Comparison of ENCODE assay signal across 8 mouse cellular contexts in genomic region chr12:87265444-87265843, GRCm38 (mm10). TPM values are rescaled to one million over a fixed set of nuclear protein-coding genes. Genes with fewer than 3 reads are reported as not detected.
DNase-seq lines count a peak whose midpoint lies in the region; ATAC-seq and TF ChIP-seq lines count a peak whose summit lies in the region.

No protein-coding gene starts in this region.

- H3K27ac ChIP-seq in heart, postnatal 0 days (ENCODE audit: low read depth): peak overlapping the region; percentile 89
- peak overlapping the region; percentile 34; the same call in 1 of the 2 replicates for H3K27ac ChIP-seq in hindbrain, embryonic 11.5 days (ENCODE audit: low read depth, low read length)
- H3K27ac ChIP-seq in midbrain, embryonic 11.5 days (ENCODE audit: low read depth, low read length): peak overlapping the region; percentile 69; the same call in 1 of the 2 replicates

- H3K9ac ChIP-seq in heart, postnatal 0 days (replicated peaks; ENCODE audit: low read depth, low read length): peak overlapping the region; percentile 78
- peak overlapping the region; percentile 90 for H3K9ac ChIP-seq in hindbrain, embryonic 11.5 days (ENCODE audit: low read depth, low read length)
- peak overlapping the region; percentile 92 for H3K9ac ChIP-seq in midbrain, embryonic 11.5 days (ENCODE audit: low read length)

- peaks cover 12% of the 10 kb centered on the region for H3K4me1 ChIP-seq in heart, postnatal 0 days (ENCODE audit: control insufficient read depth, insufficient read depth)
- H3K4me1 ChIP-seq in hindbrain, embryonic 11.5 days (replicated peaks; ENCODE audit: control insufficient read depth, insufficient read depth, low read length): peaks cover 4% of the 10 kb centered on the region; the same call in 1 of the 2 replicates
- peaks cover 10% of the 10 kb centered on the region for H3K4me1 ChIP-seq in midbrain, embryonic 11.5 days (ENCODE audit: control insufficient read depth, insufficient read depth, low read length)

- intact Hi-C loops in heart, postnatal 14 days (cut with DNase I): loop anchor here (5.0 kb wide), 3 partner anchors 67 to 152 kb away; partner anchors contain the start of genes Gstz1 and Pomt2
- intact Hi-C loops in left cerebral cortex, postnatal 36 days (cut with DNase I): loop anchor here (10.0 kb wide), 1 partner anchor 69 kb away; no protein-coding TSS in a partner anchor

- ATAC-seq in heart, postnatal 0 days (ENCODE audit: insufficient read depth, low read depth): no peak
- ATAC-seq in hindbrain, embryonic 11.5 days (ENCODE audit: low FRiP score): no peak
- no peak for ATAC-seq in midbrain, embryonic 11.5 days (ENCODE audit: low FRiP score)

- DNase-seq in heart, postnatal 0 days (ENCODE audit: low spot score): no peak
- no peak for DNase-seq in heart, postnatal 14 days
- DNase-seq in MN1 (ENCODE audit: low spot score): peak; percentile 27
- no peak for DNase-seq in hindbrain, embryonic 11.5 days (ENCODE audit: low spot score)
- peak; percentile 88 for DNase-seq in midbrain, embryonic 11.5 days (ENCODE audit: low spot score, missing footprints)
- DNase-seq in layer of hippocampus, adult 9-11 months: no peak
- DNase-seq in left cerebral cortex, postnatal 36 days (ENCODE audit: low spot score in 2 of 2): no peak
- no peak for DNase-seq in kidney, postnatal 4 days

- no peak for TF ChIP-seq EP300 in heart, postnatal 0 days (IDR thresholded peaks at IDR 0.05; ENCODE audit: low read depth)

- H3K9me3 ChIP-seq in heart, postnatal 0 days (replicated peaks; ENCODE audit: control insufficient read depth, low read length): no peaks in the 10 kb centered on the region
- H3K9me3 ChIP-seq in hindbrain, embryonic 11.5 days (ENCODE audit: control insufficient read depth, low read length): no peaks in the 10 kb centered on the region
- H3K9me3 ChIP-seq in midbrain, embryonic 11.5 days (ENCODE audit: control insufficient read depth, low read length): no peaks in the 10 kb centered on the region

- H3K36me3 ChIP-seq in heart, postnatal 0 days (replicated peaks; ENCODE audit: control insufficient read depth, insufficient read depth, low read length): peaks cover 52% of the 10 kb centered on the region
- H3K36me3 ChIP-seq in hindbrain, embryonic 11.5 days (ENCODE audit: control insufficient read depth, insufficient read depth, low read length): peaks cover 7% of the 10 kb centered on the region; the same call in 1 of the 2 replicates
- peaks cover 11% of the 10 kb centered on the region for H3K36me3 ChIP-seq in midbrain, embryonic 11.5 days (ENCODE audit: control insufficient read depth, insufficient read depth, low read length)

- peak overlapping the region; percentile 85 for H3K4me2 ChIP-seq in heart, postnatal 0 days (ENCODE audit: low read depth, low read length)
- H3K4me2 ChIP-seq in hindbrain, embryonic 11.5 days (replicated peaks; ENCODE audit: low read depth, low read length): peak overlapping the region; percentile 51
- H3K4me2 ChIP-seq in midbrain, embryonic 11.5 days: peak overlapping the region; percentile 87

- H3K27me3 ChIP-seq in heart, postnatal 0 days (ENCODE audit: control insufficient read depth, insufficient read depth, low read length): no peaks in the 10 kb centered on the region
- H3K27me3 ChIP-seq in hindbrain, embryonic 11.5 days (ENCODE audit: control insufficient read depth, insufficient read depth, low read length): no peaks in the 10 kb centered on the region
- H3K27me3 ChIP-seq in midbrain, embryonic 11.5 days (ENCODE audit: control insufficient read depth, insufficient read depth, low read length): no peaks in the 10 kb centered on the region

- WGBS in heart, postnatal 0 days: 15% methylated on average over 11 of the region's 11 CpGs
- 28% methylated on average over 11 of the region's 11 CpGs for WGBS in hindbrain, embryonic 11.5 days
- 31% methylated on average over 11 of the region's 11 CpGs for WGBS in midbrain, embryonic 11.5 days

- no peak for TF ChIP-seq CTCF in heart, postnatal 0 days (IDR thresholded peaks at IDR 0.05; ENCODE audit: low read depth)

- H3K4me3 ChIP-seq in heart, postnatal 0 days (ENCODE audit: low read depth, low read length): peak overlapping the region; percentile 92
- H3K4me3 ChIP-seq in hindbrain, embryonic 11.5 days (ENCODE audit: low read depth, low read length): peak overlapping the region; percentile 62
- peak overlapping the region; percentile 80 for H3K4me3 ChIP-seq in midbrain, embryonic 11.5 days (ENCODE audit: low read depth, low read length)

RNA-seq across cellular contexts. Expression of gene Vipas39, which starts 0.6 kb away (rescaled TPM):
- 34.1 and 40.4 TPM in 2 replicates for total RNA-seq in heart, postnatal 0 days (2014; rRNA removed; ENCODE audit: low replicate concordance)
- 29.2 and 31.4 TPM in 2 replicates for polyA plus RNA-seq in heart, postnatal 0 days (2015; fragmentation: Nextera tagmentation; extraction: Ambion mirVana)
- 10 to 100 TPM; 28.9 to 29.8 TPM for total RNA-seq in heart, postnatal 14 days (2021)
- 62.3 and 65.6 TPM in 2 replicates for polyA plus RNA-seq in hindbrain, embryonic 11.5 days (2014; fragmentation: Nextera tagmentation; extraction: Ambion mirVana)
- polyA plus RNA-seq in midbrain, embryonic 11.5 days (2014; fragmentation: Nextera tagmentation; extraction: Ambion mirVana): 59.6 and 64.5 TPM in 2 replicates
- 10 to 100 TPM; 52.1 to 58.6 TPM for total RNA-seq in left cerebral cortex, postnatal 36 days (2021)

RNA-seq across cellular contexts. Expression of gene Ahsa1, which starts 0.8 kb away (rescaled TPM):
- total RNA-seq in heart, postnatal 0 days (2014; rRNA removed; ENCODE audit: low replicate concordance): 80.7 and 93.4 TPM in 2 replicates
- polyA plus RNA-seq in heart, postnatal 0 days (2015; fragmentation: Nextera tagmentation; extraction: Ambion mirVana): 109 and 113 TPM in 2 replicates
- total RNA-seq in heart, postnatal 14 days (2021): 100 to 1,000 TPM; 103 to 107 TPM
- polyA plus RNA-seq in hindbrain, embryonic 11.5 days (2014; fragmentation: Nextera tagmentation; extraction: Ambion mirVana): 210 and 222 TPM in 2 replicates
- polyA plus RNA-seq in midbrain, embryonic 11.5 days (2014; fragmentation: Nextera tagmentation; extraction: Ambion mirVana): 215 and 230 TPM in 2 replicates
- 100 to 1,000 TPM; 173 to 174 TPM for total RNA-seq in left cerebral cortex, postnatal 36 days (2021)

RNA-seq across cellular contexts. Expression of gene Noxred1, which starts 26.9 kb away (rescaled TPM):
- total RNA-seq in heart, postnatal 0 days (2014; rRNA removed; ENCODE audit: low replicate concordance): not detected in 2 replicates
- 0.30 and 0.37 TPM in 2 replicates for polyA plus RNA-seq in heart, postnatal 0 days (2015; fragmentation: Nextera tagmentation; extraction: Ambion mirVana)
- total RNA-seq in heart, postnatal 14 days (2021): under 1 TPM; 0.33 to 0.66 TPM
- polyA plus RNA-seq in hindbrain, embryonic 11.5 days (2014; fragmentation: Nextera tagmentation; extraction: Ambion mirVana): 1.1 and 2.0 TPM in 2 replicates
- polyA plus RNA-seq in midbrain, embryonic 11.5 days (2014; fragmentation: Nextera tagmentation; extraction: Ambion mirVana): 0.87 and 1.5 TPM in 2 replicates
- total RNA-seq in left cerebral cortex, postnatal 36 days (2021): 1 to 10 TPM in 1 of 2 experiments, under 1 TPM in 1; 0.84 to 1.8 TPM

RNA-seq across cellular contexts. Expression of gene Ism2, which starts 34.1 kb away (rescaled TPM):
- 0.31 TPM in 1 of 2 replicates, not detected in the other for total RNA-seq in heart, postnatal 0 days (2014; rRNA removed; ENCODE audit: low replicate concordance)
- 0.20 and 0.30 TPM in 2 replicates for polyA plus RNA-seq in heart, postnatal 0 days (2015; fragmentation: Nextera tagmentation; extraction: Ambion mirVana)
- total RNA-seq in heart, postnatal 14 days (2021): under 1 TPM in 1 of 2 experiments, not detected in 1; 0.15 TPM
- 0.63 and 0.99 TPM in 2 replicates for polyA plus RNA-seq in hindbrain, embryonic 11.5 days (2014; fragmentation: Nextera tagmentation; extraction: Ambion mirVana)
- 0.52 and 0.53 TPM in 2 replicates for polyA plus RNA-seq in midbrain, embryonic 11.5 days (2014; fragmentation: Nextera tagmentation; extraction: Ambion mirVana)
- under 1 TPM in 1 of 2 experiments, not detected in 1; 0.32 TPM for total RNA-seq in left cerebral cortex, postnatal 36 days (2021)

Comparison
In these comparisons a context has a peak if more than half of its experiments do, and no peak if none do; other contexts are left out.
1. DNase-seq: peak in MN1 (single experiment) and midbrain, embryonic 11.5 days (single experiment); none in heart, postnatal 0 days (single experiment), heart, postnatal 14 days (0 of 2), hindbrain, embryonic 11.5 days (single experiment), layer of hippocampus, adult 9-11 months (single experiment), left cerebral cortex, postnatal 36 days (0 of 2) and kidney, postnatal 4 days (0 of 2).
2. H3K27ac ChIP-seq: peak in every context shown above with its lines; median percentile 89 in heart, postnatal 0 days; 69 in midbrain, embryonic 11.5 days; 34 in hindbrain, embryonic 11.5 days.
3. Peak in every context shown above with its lines, with median percentiles within 50 percentile points of each other: H3K4me2 ChIP-seq, H3K4me3 ChIP-seq and H3K9ac ChIP-seq.